Mouse (Mus musculus) CH12.LX (cell line): ENCODE measurements at regions not wholly inside any gene's neighbourhood (a gene's known extent, or its start where the extent isn't known, plus 50 kb on each side); places are given as distances from the start of the nearest gene placed in this dataset.

Experiments
- DNase-seq: peaks from one replicate; pipeline ENCODE4 v3.0.0-alpha.2; 2013; ENCODE audit errors: extremely low read depth
- H3K27ac ChIP-seq: 2 replicates; pipeline ENCODE4 v1.5.1; 2012; ENCODE audit warnings: low read depth, mild to moderate bottlenecking, control low read depth, moderate library complexity; ENCODE audit not compliant: insufficient read depth
- H3K27me3 ChIP-seq: replicated peaks from 2 replicates; pipeline ENCODE3; 2012; ENCODE audit warnings: inconsistent platforms
- H3K36me3 ChIP-seq, 2 experiments: replicated peaks in 1 of 2; 2 replicates each; pipeline versions ENCODE3 to v1.6.1; 2012; ENCODE audit warnings: inconsistent platforms in 1 of 2, low read length in 1 of 2, mild to moderate bottlenecking in 1 of 2, mixed read lengths in 1 of 2, moderate library complexity in 1 of 2; ENCODE audit not compliant: control insufficient read depth in 1 of 2, insufficient read depth in 1 of 2
- H3K4me1 ChIP-seq, 2 experiments: 2 replicates each; pipeline ENCODE4 v1.6.1; 2012; ENCODE audit warnings: inconsistent platforms in 1 of 2, moderate library complexity in 1 of 2; ENCODE audit not compliant: insufficient read depth in 2 of 2, control insufficient read depth in 1 of 2
- H3K4me2 ChIP-seq: 2 replicates; pipeline ENCODE4 v1.6.1; 2012; ENCODE audit warnings: low read depth, mild to moderate bottlenecking, control low read depth; ENCODE audit not compliant: poor library complexity, insufficient read depth, severe bottlenecking
- H3K4me3 ChIP-seq, 3 experiments: fragments of 150-350 bp in 1 of 3; sonication (generic) in 1 of 3; replicated peaks in 1 of 3; 2 replicates each; pipeline versions ENCODE3 to v1.5.1; 2011 to 2012; ENCODE audit warnings: low read depth in 2 of 3, low read length in 2 of 3, mild to moderate bottlenecking in 2 of 3, moderate library complexity in 2 of 3, control low read depth in 1 of 3, improper control_type of control experiment in 1 of 3, inconsistent platforms in 1 of 3, mixed read lengths in 1 of 3; ENCODE audit not compliant: poor library complexity in 1 of 3
- H3K79me2 ChIP-seq: replicated peaks from 2 replicates; pipeline ENCODE4 v1.6.1; 2012; ENCODE audit warnings: mild to moderate bottlenecking, moderate library complexity; ENCODE audit not compliant: control insufficient read depth, poor library complexity, insufficient read depth, severe bottlenecking; ENCODE audit errors: extremely low read depth
- H3K9ac ChIP-seq: 2 replicates; pipeline ENCODE4 v1.6.1; 2012; ENCODE audit warnings: low read depth, mild to moderate bottlenecking, control low read depth, moderate library complexity; ENCODE audit not compliant: insufficient read depth
- H3K9me3 ChIP-seq: replicated peaks from 2 replicates; pipeline ENCODE3; 2012; ENCODE audit warnings: low read length, inconsistent platforms, mixed read lengths
- CHD1 ChIP-seq: IDR thresholded peaks from 2 replicates; pipeline ENCODE4 v1.6.1; 2012; ENCODE audit warnings: low read depth, low read length, improper control_type of control experiment, inconsistent platforms
- CTCF ChIP-seq, 2 experiments: IDR thresholded peaks in 1 of 2; conservative IDR thresholded peaks in 1 of 2; 2 replicates each; pipeline ENCODE4 v1.5.1; 2011 to 2012; ENCODE audit warnings: low read depth in 2 of 2, low read length in 2 of 2, improper control_type of control experiment in 1 of 2, inconsistent platforms in 1 of 2, mild to moderate bottlenecking in 1 of 2, moderate library complexity in 1 of 2
- ETS1 ChIP-seq: conservative IDR thresholded peaks from 2 replicates; pipeline ENCODE4 v1.6.1; 2012; ENCODE audit warnings: low read depth, mild to moderate bottlenecking, inconsistent platforms, low read length, improper control_type of control experiment, moderate library complexity
- HCFC1 ChIP-seq: IDR thresholded peaks from 2 replicates; pipeline ENCODE4 v1.6.1; 2012; ENCODE audit warnings: low read depth, mild to moderate bottlenecking, inconsistent platforms, low read length, improper control_type of control experiment
- IRF4 ChIP-seq: IDR thresholded peaks from 2 replicates; pipeline ENCODE4 v1.6.1; 2014; ENCODE audit warnings: low read depth, mild to moderate bottlenecking, inconsistent platforms, low read length, improper control_type of control experiment
- JUN ChIP-seq: IDR thresholded peaks from 2 replicates; pipeline ENCODE4 v1.6.1; 2011; ENCODE audit warnings: low read depth, mild to moderate bottlenecking, low read length, improper control_type of control experiment, moderate library complexity; ENCODE audit not compliant: insufficient read depth
- MYC ChIP-seq: IDR thresholded peaks from 2 replicates; pipeline ENCODE4 v1.6.1; 2011; ENCODE audit warnings: low read depth, mild to moderate bottlenecking, improper control_type of control experiment, low read length
- NELFE ChIP-seq: IDR thresholded peaks from 2 replicates; pipeline ENCODE4 v1.6.1; 2011; ENCODE audit warnings: low read depth, low read length, improper control_type of control experiment
- POLR2A ChIP-seq: IDR thresholded peaks from 2 replicates; pipeline ENCODE4 v1.6.1; 2011; ENCODE audit warnings: low read depth, mild to moderate bottlenecking, improper control_type of control experiment, low read length
- POLR2AphosphoS2 ChIP-seq: IDR thresholded peaks from 2 replicates; pipeline ENCODE4 v1.6.1; 2011; ENCODE audit warnings: low read depth, low read length, improper control_type of control experiment
- RAD21 ChIP-seq: IDR thresholded peaks from 2 replicates; pipeline ENCODE4 v1.6.1; 2011; ENCODE audit warnings: low read depth, mild to moderate bottlenecking, low read length, improper control_type of control experiment, moderate library complexity
- TCF12 ChIP-seq: IDR thresholded peaks from 2 replicates; pipeline ENCODE4 v1.6.1; 2014; ENCODE audit warnings: low read depth, mild to moderate bottlenecking, inconsistent platforms, low read length, improper control_type of control experiment
- USF1 ChIP-seq: IDR thresholded peaks from 2 replicates; pipeline ENCODE4 v1.6.1; 2014; ENCODE audit warnings: low read depth, mild to moderate bottlenecking, inconsistent platforms, low read length, improper control_type of control experiment
- dilution Hi-C: fragments of 300-500 bp; cut with MboI; formaldehyde crosslinking; loops from 2 replicates; pipeline ENCODE4 v1.14.3; 2020; ENCODE audit warnings: low sequenced_read_pairs; ENCODE audit not compliant: extremely low pct_unique_long_range_greater_than_20kb, extremely low pct_ligation_motif_present
- in situ Hi-C: fragments of 300-500 bp; cut with MboI; formaldehyde crosslinking; loops from 3 replicates; pipeline ENCODE4 v1.14.3; 2019; ENCODE audit warnings: low sequenced_read_pairs, low pct_ligation_motif_present, low pct_unique_long_range_greater_than_20kb, mixed read lengths

- Histone ChIP-seq H3K27me3 (no peaks in the 10 kb centered on the region), H3K4me3 (no peak overlapping the region), H3K79me2 (no peaks in the 10 kb centered on the region), H3K27ac (no peak overlapping the region)
- dilution Hi-C loops = no loop called here
- no peak for DNase-seq
- in situ Hi-C loops = no loop called here
- no peak for TF ChIP-seq USF1
- no peak for TF ChIP-seq TCF12
- no peak for TF ChIP-seq MYC
- TF ChIP-seq HCFC1 = no peak
- no peak for TF ChIP-seq CTCF (conservative IDR thresholded peaks at IDR 0.05 in 1 of 2, IDR thresholded peaks at IDR 0.05 in 1 of 2; ENCODE audit: low read depth in 2 of 2, low read length in 2 of 2)
- no peak for TF ChIP-seq JUN
- TF ChIP-seq RAD21 = no peak
- no peak for TF ChIP-seq POLR2A
- no peak for TF ChIP-seq NELFE
- TF ChIP-seq, all 38 proteins: peak for 0
- Histone ChIP-seq H3K9ac (no peak overlapping the region), H3K4me2 (no peak overlapping the region), H3K36me3 (no peaks in the 10 kb centered on the region), H3K4me1 (peaks cover 0 to 8% of the 10 kb centered on the region in 2 experiments; a peak in 1 of 4 replicates), H3K9me3 (no peaks in the 10 kb centered on the region)
Measured at GRCm38 (mm10) chr9:91132531-91132930, 229.7 kb upstream of the Zic4 start.

DNA sequence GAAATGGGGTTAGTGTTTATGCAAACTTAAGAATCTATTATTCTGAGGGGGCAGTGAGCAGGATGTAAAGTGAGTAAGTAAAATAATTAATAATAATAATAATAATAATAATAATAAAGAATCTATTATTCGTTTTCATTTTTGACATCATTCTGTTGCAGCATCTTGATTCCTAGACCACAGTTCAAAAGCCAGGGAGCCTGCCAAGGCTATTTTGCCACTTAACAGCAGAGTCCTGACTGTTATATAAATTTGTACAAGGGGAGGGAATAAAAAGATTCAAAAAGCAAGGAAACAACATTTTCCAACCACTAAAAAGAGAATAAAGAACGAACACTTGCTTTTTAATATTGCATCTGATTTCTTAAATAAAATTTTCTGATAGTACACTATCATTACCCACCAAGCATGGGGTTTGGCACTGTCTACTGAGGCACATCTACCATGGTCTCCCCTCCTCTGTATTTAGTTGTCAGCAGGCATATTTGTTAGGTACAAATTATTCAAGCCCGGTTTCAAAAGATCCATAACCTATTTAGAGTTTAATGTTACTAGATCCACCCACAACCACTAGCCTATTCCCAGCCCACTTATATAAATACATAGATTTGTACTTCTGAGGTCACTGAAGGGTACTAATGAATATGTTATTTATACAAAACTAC lies 228.8 kb upstream of the Zic4 start:
- dilution Hi-C loops = no loop called here
- H3K79me2 ChIP-seq = no peaks in the 10 kb centered on the region
- in situ Hi-C loops = no loop called here
- no peak for DNase-seq
- H3K4me2 ChIP-seq = no peak overlapping the region
- H3K27me3 ChIP-seq = no peaks in the 10 kb centered on the region
- H3K9ac ChIP-seq = no peak overlapping the region
- H3K36me3 ChIP-seq = no peaks in the 10 kb centered on the region
- no peak overlapping the region for H3K4me3 ChIP-seq
- no peaks in the 10 kb centered on the region for H3K9me3 ChIP-seq
- no peak for TF ChIP-seq POLR2AphosphoS2
- no peak overlapping the region for H3K27ac ChIP-seq
- H3K4me1 ChIP-seq = peaks cover 0 to 8% of the 10 kb centered on the region in 2 experiments; a peak in 1 of 4 replicates

DNA sequence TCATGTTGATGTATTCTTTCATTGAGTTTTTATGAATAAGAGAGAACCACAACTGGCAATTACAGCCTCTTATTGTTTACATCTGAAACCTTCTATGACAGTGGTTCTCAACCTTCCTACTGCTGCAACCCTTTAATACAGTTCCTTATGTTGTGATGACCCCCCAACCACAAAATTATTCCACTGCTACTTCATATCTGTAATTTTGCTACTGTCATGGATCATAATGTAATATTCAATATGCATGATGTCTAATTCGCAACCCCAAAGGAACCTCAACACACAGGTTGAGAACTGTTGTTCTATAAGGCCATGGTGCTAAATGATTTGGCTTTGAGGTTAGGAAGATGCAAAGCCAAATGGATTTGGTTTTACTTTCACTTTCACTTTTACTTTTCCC lies 227.9 kb upstream of the Zic4 start:
- peak; percentile 9 for DNase-seq
- Histone ChIP-seq H3K9me3 (no peaks in the 10 kb centered on the region), H3K27ac (no peak overlapping the region), H3K27me3 (no peaks in the 10 kb centered on the region), H3K4me2 (peak overlapping the region; percentile 57; the same call in 1 of the 2 replicates), H3K9ac (no peak overlapping the region), H3K4me1 (peaks cover 0 to 8% of the 10 kb centered on the region in 2 experiments; a peak in 1 of 4 replicates), H3K36me3 (no peaks in the 10 kb centered on the region), H3K4me3 (no peak overlapping the region), H3K79me2 (no peaks in the 10 kb centered on the region)
- in situ Hi-C loops (no loop called here), dilution Hi-C loops (no loop called here)
- TF ChIP-seq CHD1 (no peak), ETS1 (no peak), IRF4 (no peak)
